Mouse (Mus musculus) forebrain, postnatal 0 days (tissue): Measurements from ENCODE around the gene Tcerg1l. TPM values are rescaled to one million over a fixed set of nuclear protein-coding genes. Genes with fewer than 3 reads are reported as not detected.

ENCODE experiments used
- ATAC-seq: fragments of 200-750 bp; cut with Nextera tagmentation; 2 replicates; pipeline ENCODE4 v1.8.0; 2017; ENCODE audit warnings: mild to moderate bottlenecking, moderate library complexity
- DNase-seq: peaks from one replicate; pipeline ENCODE4 v3.0.0-alpha.2; 2015
- H3K27ac ChIP-seq: fragments of 300-500 bp; sonication (generic); 2 replicates; pipeline ENCODE4 v1.5.1; 2014; ENCODE audit warnings: low read depth, mild to moderate bottlenecking, antibody characterized with exemption, low read length, moderate library complexity, mixed read lengths
- H3K27me3 ChIP-seq: fragments of 300-500 bp; sonication (generic); 2 replicates; pipeline ENCODE4 v1.6.1; 2014; ENCODE audit warnings: mild to moderate bottlenecking, low read length, mixed read lengths; ENCODE audit not compliant: insufficient read depth
- H3K36me3 ChIP-seq: fragments of 300-500 bp; sonication (generic); 2 replicates; pipeline ENCODE4 v1.6.1; 2014; ENCODE audit warnings: mild to moderate bottlenecking, moderate library complexity; ENCODE audit not compliant: insufficient read depth
- H3K4me1 ChIP-seq: fragments of 300-500 bp; sonication (generic); 2 replicates; pipeline ENCODE4 v1.6.1; 2014; ENCODE audit warnings: antibody characterized with exemption; ENCODE audit not compliant: insufficient read depth
- H3K4me2 ChIP-seq: fragments of 300-500 bp; sonication (generic); 2 replicates; pipeline ENCODE4 v1.6.1; 2014; ENCODE audit warnings: low read depth, mild to moderate bottlenecking, moderate library complexity
- H3K4me3 ChIP-seq: fragments of 300-500 bp; sonication (generic); 2 replicates; pipeline ENCODE4 v1.5.1; 2014; ENCODE audit warnings: low read depth, low read length, mixed read lengths
- H3K9ac ChIP-seq: fragments of 300-500 bp; sonication (generic); 2 replicates; pipeline ENCODE4 v1.6.1; 2014; ENCODE audit warnings: mild to moderate bottlenecking
- H3K9me3 ChIP-seq: fragments of 300-500 bp; sonication (generic); 2 replicates; pipeline ENCODE4 v1.6.1; 2016; ENCODE audit warnings: low read length
- CTCF ChIP-seq: sonication (generic); IDR thresholded peaks from 2 replicates; pipeline ENCODE4 v1.5.1; 2016; ENCODE audit warnings: antibody characterized with exemption, control low read depth, low read depth
- WGBS: fragments of 180-500 bp; shearing (Covaris S2); extraction: QIAGEN DNeasy Blood & Tissue Kit; methylation state at CpG from one replicate; pipeline ENCODE4 v1.1.7; 2014; 5-methylcytosine and 5-hydroxymethylcytosine counted together
- polyA plus RNA-seq: library from polyadenylated mRNA; unstranded; fragments of >200 nt; fragmentation: Nextera tagmentation; extraction: Ambion mirVana; gene quantifications from 2 replicates; pipeline ENCODE4 v1.2.1, GENCODE M21; 2015
- total RNA-seq: library from RNA; depleted of rRNA; stranded (reverse); fragments of >200 nt; gene quantifications from 2 replicates; pipeline ENCODE4 v1.2.3, GENCODE M21; 2014

The Tcerg1l gene
- total and polyA plus RNA-seq, 2 experiments from 2014 or later: 21.6 to 22.1 TPM

- ATAC-seq: no peak
- 87% methylated on average over 4 of the region's 4 CpGs for WGBS
- Histone ChIP-seq H3K4me1 (no peaks in the 10 kb centered on the region), H3K4me2 (no peak overlapping the region), H3K9ac (no peak overlapping the region), H3K4me3 (no peak overlapping the region), H3K36me3 (no peaks in the 10 kb centered on the region), H3K27ac (no peak overlapping the region), H3K9me3 (no peaks in the 10 kb centered on the region), H3K27me3 (no peaks in the 10 kb centered on the region)
- TF ChIP-seq CTCF: no peak
- DNase-seq: no peak
Measured at GRCm38 (mm10) chr7:138170389-138170788, 227.1 kb downstream of the Tcerg1l start.
